Mouse (Mus musculus) cerebellum, adult 11-12 months (tissue): ENCODE results near the gene L3mbtl2.

Experiments
- DNase-seq: peaks from one replicate; pipeline ENCODE4 v3.0.0; 2022

L3mbtl2 gene

DNA sequence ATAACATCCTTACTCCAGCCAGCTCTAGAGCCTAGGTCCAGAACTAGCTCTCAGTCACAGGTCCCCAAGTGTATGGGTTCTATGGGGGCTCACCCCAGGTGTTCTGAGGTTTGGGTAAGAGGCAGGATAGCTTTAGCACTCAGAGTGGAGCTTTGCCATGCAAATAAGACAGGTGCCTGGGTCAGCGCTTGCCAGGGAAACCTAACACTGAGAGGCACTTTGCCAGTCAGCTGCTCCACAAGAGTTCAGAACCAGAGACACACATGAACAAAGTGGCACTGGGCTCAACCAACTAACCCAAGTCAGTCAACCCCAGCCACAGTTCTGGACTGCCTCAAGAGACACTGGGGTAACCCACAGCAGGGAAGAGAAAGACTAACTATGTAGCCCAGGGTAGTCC is 46.0 kb downstream of the L3mbtl2 start:
- no peak for DNase-seq

DNA sequence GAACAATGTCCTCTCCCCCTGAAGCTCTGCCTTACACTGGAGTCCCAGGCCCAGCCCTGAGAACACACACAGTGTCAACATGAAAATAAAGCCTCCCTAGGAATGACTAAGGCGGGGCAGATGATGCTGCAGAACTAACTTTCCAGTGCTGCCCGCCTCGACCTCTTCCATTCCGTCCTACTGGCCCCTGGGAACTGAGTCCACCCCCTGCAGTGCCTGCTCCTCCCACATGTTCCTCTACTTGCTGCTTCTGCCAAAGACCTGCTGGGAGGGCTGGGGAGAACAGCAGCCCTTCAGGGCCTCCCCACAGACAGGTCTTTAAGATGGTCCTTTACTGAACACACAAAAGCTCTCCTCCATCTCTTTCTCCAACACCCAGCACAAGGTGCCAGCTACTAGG is 47.1 kb downstream of the L3mbtl2 start:
- no peak for DNase-seq

DNA sequence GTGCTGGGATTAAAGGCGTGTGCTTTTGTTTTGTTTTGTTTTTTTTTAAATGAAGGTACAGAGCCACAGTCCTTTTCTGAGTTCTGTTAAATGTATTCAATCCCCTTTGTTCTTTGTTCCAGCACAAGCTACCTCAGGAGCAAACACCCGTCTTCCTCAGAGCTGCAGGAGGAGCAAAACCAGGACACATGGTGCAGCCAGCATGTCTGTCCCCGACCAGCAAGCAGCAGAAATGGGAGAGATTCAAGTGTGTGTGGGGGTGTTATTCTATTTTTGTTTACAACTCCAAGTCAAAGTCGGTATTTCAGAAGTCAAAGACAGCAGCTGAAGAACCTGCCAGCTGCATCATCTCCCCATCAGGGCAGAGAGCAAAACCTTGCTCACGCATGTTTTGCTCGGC is 50.1 kb downstream of the L3mbtl2 start:
- no peak for DNase-seq

DNA sequence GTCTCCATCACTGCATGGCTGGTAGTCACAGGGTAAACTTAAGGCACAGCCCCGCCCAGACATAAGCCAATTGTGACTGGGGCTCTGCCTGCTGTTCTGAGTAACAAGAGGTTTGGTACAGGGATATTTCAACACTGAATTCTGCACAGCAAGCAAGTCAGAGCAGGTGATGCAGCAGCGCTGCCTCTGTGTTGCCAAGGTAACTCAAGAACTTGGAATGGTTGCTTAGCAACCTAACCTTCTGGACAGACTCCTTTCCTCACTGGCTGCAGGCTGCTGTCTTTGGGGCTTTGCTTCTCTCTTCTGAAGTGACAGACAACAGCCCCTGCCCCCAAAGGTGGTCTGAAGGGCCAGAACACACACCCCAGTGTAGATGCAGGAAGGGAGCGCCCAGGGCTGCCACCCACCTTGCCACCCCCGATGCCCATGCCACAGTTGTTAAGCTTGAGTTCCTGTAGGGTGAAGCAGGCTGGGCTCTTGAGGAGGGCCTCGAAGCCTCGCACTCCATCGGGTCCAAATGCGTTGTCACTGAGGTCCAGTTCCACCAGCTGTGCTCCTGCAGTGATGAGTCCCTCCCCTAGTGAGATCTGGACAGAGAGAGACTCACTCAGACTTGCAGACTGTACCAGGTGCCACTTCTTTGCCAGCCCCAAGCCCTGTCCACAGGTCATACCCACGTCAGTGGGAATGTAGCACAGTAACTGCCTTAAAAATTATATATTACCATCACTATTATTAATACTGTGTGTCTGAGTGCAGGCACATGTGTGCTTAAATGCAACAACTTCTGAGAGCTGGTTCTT is 54.8 kb downstream of the L3mbtl2 start:
- DNase-seq, result no peak

DNA sequence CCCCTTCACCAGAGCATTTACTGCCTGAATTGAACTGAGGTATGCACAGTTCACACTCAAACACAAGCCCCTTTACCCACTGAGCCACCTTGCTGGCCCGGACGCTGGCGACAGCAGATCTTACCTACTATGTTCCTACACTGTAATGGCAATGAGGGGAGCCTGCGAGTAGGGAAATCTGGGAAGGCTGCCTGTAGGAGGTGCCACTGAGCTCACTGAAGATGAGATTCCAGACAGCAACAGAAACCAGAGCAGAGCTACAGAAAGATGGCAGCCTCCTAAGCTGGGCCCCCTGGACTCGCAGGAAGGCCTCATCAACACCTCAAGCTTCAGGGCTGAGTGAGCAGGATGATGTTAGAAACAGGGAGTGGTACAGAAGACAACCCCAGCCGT is 55.4 kb downstream of the L3mbtl2 start:
- no peak for DNase-seq

DNA sequence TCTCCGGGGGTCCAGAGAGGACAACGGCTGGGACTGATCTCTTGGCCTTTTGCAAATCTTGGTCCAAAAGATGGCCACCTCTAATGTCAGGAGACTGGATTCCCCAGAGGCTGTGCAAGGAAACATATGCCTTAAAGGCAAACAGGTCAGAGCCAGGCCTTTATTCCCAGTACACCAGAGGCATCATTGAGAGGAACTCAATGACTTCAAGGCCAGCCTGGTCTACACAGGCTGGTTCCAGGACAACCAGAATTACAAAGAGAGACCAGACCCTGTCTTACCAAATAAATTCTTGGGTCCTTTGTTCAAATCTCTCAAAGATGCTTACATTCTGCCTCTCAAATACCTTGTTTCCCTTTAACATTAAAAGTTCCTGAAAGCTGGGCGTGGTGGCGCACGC is 58.7 kb downstream of the L3mbtl2 start:
- no peak for DNase-seq

DNA sequence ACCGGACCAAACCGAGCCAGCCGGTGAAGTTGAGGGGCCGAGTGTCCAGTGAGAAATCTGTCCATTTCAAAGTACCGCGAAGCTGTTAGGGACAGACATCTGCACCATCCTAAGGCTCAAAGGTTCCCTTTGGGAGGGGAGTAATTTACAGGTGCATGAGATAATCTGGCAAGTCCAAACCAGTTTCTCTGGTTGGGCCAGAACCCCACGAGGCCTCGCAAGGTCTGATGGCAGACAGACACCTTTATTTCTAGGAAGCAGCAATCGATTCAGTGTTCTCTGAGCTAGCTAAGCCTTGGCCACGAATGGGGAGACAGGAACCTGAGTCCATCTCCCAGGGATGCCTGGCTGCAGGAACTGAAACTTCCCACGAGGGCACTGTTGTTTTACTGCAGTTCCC is 60.0 kb downstream of the L3mbtl2 start:
- DNase-seq, result no peak

DNA sequence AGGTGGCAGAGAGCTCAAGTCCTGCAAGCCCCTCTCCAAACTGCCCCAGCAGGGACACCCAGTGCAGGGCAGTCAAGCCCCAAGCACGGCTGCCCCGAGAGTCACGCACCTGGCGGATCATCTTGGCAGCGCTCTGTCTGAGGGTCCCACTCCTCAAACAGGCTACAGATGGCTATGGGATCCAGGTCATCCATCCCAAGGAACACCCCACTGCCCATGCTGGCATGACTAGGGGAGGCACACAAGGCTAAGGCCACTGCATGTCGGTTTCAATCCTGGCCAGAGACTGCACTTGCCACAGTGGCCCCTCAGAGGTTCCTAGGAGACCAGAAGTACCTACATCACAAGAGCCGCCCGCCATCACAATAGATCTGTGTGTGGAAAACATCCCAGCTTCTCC is 62.3 kb downstream of the L3mbtl2 start:
- no peak for DNase-seq

DNA sequence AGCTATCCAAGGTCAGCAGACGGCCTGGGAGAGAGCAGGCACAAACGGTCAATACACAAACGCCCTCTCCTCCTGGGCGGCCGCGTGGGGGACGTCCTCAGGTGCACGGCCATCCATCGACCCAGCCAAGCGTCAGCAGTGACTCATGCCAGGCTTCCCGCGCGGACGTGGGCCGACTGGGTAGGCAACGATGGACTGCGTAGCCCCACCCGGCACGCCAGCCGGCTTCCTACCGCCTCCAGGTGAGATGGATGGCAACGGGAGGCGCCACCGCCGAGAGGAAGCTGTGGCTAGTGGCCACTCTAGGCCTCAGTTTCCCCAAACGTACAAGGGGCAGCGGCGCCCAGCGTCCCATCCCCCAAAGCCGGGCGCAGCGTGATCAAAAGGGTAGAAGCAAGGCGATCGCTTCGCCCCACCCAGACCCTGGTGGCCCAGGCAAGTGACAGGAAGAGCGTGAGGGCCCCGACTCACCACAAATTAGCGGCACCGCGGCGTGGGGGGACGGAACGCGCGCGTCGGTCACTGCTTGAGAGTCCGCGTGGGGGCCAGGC is 65.6 kb downstream of the L3mbtl2 start:
- peak; percentile 70 for DNase-seq

DNA sequence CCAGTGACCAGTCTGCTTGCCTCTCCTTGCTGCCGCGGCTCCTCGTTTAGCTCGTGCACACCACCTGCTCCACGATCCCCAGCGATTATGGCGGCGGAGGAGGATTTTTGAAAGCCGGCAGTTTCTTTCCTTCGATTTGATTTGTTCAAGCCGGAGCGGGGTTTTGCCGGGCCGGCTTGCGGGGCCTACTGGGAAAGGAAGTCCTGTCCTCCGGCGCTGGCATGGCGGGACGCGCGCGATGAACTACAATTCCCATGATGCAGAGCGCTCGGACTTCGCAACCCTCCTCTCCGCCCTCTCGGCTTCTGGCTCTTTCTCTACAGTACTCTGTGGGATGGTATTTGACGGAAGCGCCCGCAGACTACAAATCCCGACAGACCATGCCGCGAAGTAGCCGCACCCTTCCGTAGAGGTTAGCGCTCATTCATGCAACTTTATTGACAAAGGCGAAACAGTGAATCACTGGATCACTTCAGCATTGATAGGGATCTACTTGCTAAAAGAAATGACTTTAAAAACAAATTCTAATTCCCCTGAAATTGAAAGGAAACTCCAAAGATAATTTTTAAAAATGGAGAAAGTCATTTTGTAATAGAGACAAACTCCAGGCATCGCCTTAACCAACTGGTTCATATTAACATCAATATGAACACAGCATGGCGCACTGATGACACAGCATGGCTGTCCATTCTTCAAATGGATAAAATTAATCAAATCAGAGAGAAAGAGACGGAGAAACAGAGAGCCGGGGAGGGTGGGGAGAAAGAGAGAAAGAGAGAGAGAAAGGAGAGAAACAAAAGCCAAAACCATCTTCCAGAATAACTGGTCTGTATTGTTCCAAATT is 66.3 kb downstream of the L3mbtl2 start:
- DNase-seq, result peak; percentile 99

DNA sequence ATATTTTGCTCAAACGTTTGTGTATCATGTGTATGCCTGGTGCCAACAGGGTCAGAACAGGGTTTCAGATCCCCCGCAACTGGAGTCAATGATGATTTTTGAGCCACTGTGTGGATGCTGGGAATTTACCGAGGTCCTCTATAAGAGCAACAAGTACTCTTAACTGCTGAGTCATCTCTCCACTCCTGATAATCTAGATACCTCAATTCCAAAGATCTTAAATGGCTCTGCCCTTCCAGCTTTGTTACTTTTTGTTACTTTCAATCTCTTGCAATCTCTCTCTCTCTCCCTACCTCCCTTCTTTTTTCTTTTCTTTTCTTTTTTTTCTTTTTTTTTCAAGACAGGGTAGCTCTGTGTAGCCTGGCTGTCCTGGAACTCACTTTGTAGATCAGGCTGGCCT is 71.4 kb downstream of the L3mbtl2 start:
- no peak for DNase-seq
